Mouse (Mus musculus) brown adipose tissue, adult 24 weeks (tissue): Measurements from ENCODE around the gene Itgad. TPM values are rescaled to one million over a fixed set of nuclear protein-coding genes. Genes with fewer than 3 reads are reported as not detected.
A peak's percentile ranks its signal among the peaks of the same experiment; 100 is the strongest.

Experiments
- H3K27ac ChIP-seq: fragments of 200-500 bp; replicated peaks from 2 replicates; pipeline ENCODE4 v1.5.1; 2012; ENCODE audit warnings: low read depth, mild to moderate bottlenecking, low read length
- H3K4me1 ChIP-seq: fragments of 200-500 bp; 2 replicates; pipeline ENCODE4 v1.6.1; 2012; ENCODE audit warnings: low read length, mixed read lengths; ENCODE audit not compliant: control insufficient read depth, insufficient read depth, insufficient read length
- H3K4me3 ChIP-seq: fragments of 200-500 bp; 2 replicates; pipeline ENCODE4 v1.5.1; 2012; ENCODE audit warnings: low read depth, mild to moderate bottlenecking, low read length, moderate library complexity; ENCODE audit not compliant: insufficient read depth
- polyA plus RNA-seq: library from polyadenylated mRNA; stranded (reverse); fragments of >200 nt; gene quantifications from 2 replicates; pipeline ENCODE4 v1.2.4, GENCODE M21; 2012; ENCODE audit not compliant: missing spikeins, insufficient read depth, insufficient read length

Itgad gene
- polyA plus RNA-seq, 1 experiment: not detected

- Histone ChIP-seq H3K27ac (no peak overlapping the region), H3K4me3 (no peak overlapping the region), H3K4me1 (no peaks in the 10 kb centered on the region)
Observed at GRCm38 (mm10) chr7:128209826-128210225, 55.6 kb downstream of the Itgad start.

DNA sequence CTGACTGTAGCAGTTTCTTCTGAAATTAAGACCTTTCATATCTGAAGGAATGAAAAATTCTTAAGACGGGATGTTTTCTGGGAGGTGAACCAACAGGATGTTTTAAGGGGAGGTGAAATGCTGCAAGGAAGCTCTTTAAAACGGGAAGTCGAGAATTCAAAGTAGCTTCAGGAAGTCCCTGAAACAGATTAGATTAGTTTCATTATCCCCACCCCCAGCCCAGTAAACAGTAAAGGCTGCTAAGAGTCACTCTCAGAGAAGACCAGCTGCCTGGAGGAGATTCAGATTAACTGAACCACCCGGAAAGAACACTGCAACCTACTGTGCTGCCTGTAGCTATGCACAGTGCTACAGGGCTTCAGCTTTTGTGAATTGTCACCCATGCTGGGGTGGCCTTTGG, 65.8 kb downstream of the Itgad start:
- no peak overlapping the region for H3K4me3 ChIP-seq
- no peak overlapping the region for H3K27ac ChIP-seq
- H3K4me1 ChIP-seq: no peaks in the 10 kb centered on the region

DNA sequence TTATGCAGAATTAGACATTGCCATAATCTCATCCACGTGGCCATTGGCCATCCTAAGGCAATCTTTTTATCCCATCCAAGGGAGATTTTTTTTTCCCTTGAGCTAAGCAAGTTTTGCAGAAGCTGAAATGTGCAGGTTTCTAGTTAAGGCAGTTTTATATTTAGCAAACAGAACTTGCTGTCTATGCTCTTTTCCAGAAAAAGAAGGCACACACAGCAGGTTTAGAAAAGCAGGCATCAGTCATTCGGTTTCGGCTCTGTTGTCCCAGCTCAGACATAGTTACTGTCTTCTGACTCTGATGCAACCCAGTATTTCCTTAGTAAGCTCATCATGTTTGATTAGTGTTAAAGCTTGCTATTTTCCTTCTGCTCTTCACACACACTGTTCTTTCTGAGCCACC, 66.8 kb downstream of the Itgad start:
- Histone ChIP-seq H3K4me1 (no peaks in the 10 kb centered on the region), H3K27ac (no peak overlapping the region), H3K4me3 (no peak overlapping the region)

DNA sequence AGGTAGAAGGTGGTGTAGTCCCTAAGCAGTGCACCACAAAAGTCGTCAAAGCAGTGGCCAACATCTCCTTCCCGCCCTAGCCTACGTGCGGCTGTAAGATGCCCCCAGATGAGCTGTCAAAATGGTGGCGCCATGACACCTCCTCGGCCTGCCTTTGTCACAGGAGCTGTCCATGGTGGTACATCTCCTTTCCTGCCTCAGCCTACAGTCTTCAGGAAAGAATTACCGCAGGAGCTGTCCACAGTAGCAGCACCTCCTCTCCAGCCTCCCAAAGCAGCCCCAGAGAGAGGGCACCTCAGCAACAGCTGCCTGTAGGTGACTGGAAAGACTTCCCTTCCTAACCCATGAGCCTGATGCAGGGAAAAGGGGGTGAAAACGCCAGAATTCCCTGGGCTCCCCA, 77.6 kb downstream of the Itgad start:
- Histone ChIP-seq H3K4me1 (no peaks in the 10 kb centered on the region), H3K27ac (no peak overlapping the region), H3K4me3 (no peak overlapping the region)

DNA sequence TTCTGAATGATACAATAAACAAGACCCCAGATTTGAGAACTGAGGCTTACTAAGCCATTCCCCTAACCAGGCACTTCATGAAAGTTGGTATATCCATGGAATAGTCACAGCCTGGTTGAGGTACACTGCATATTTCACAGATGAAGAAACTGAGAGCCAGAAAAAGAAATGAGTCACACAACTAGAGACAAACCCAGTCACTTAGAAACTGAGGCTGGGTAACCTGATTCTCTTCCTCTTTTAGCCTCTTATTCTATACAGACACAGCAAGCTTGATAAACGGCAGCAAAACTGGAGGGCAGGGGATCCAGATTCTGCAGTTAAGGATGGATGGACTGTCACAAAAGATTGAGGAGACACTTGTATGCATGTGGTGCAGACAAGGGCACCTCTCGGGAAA, 80.6 kb downstream of the Itgad start:
- H3K27ac ChIP-seq: no peak overlapping the region
- H3K4me3 ChIP-seq: no peak overlapping the region
- H3K4me1 ChIP-seq: no peaks in the 10 kb centered on the region

DNA sequence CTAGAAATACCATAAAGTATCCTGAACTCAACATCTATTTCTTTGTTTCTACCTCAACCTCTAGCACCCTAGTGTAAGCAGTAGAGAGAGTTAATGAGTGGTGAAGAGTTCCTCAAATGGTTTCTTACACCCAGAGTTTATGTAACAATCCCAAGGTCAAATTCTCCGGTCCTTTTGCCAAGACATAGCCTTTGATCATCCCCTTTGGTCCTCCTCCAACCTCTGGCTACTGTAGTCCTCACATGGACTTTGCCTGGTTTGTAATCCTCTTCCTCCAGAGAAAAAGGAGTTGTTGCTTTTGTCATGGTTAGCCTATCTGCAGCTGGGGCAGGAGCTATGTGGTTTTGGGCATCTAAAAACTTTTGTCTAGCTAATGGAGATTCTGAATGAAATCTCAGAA, 81.3 kb downstream of the Itgad start:
- H3K4me3 ChIP-seq: no peak overlapping the region
- H3K4me1 ChIP-seq: no peaks in the 10 kb centered on the region
- no peak overlapping the region for H3K27ac ChIP-seq

- Histone ChIP-seq H3K4me3 (no peak overlapping the region), H3K4me1 (no peaks in the 10 kb centered on the region), H3K27ac (no peak overlapping the region)
Observed at GRCm38 (mm10) chr7:128236426-128236825, 82.2 kb downstream of the Itgad start.

- Histone ChIP-seq H3K27ac (peak within 1 kb of the TSS; percentile 94), H3K4me3 (peak within 1 kb of the TSS; percentile 70), H3K4me1 (no peaks in the 10 kb centered on the region)
Observed at GRCm38 (mm10) chr7:128236856-128237592, 82.8 kb downstream of the Itgad start, which contains the start of gene Armc5. Gene Armc5 (plus strand): TSS chr7:128237342.

DNA sequence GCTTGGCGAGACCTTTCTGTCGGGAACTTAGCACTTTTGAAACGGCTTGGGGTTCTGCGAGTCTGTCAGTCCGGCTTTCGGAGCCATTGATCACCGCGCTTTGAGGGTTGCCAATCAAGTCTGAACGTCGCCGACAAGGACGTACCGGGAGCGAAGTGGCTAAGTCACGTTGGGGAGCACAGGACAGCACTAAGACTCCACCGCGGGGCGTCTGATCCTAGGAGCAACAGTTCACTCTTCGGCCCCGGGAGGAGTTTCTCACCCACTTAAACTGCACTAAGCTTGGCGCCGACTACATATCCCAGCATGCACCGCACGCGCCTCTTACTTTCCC, 83.4 kb downstream of the Itgad start:
- H3K27ac ChIP-seq: peak overlapping the region; percentile 94
- no peaks in the 10 kb centered on the region for H3K4me1 ChIP-seq
- peak overlapping the region; percentile 70 for H3K4me3 ChIP-seq

DNA sequence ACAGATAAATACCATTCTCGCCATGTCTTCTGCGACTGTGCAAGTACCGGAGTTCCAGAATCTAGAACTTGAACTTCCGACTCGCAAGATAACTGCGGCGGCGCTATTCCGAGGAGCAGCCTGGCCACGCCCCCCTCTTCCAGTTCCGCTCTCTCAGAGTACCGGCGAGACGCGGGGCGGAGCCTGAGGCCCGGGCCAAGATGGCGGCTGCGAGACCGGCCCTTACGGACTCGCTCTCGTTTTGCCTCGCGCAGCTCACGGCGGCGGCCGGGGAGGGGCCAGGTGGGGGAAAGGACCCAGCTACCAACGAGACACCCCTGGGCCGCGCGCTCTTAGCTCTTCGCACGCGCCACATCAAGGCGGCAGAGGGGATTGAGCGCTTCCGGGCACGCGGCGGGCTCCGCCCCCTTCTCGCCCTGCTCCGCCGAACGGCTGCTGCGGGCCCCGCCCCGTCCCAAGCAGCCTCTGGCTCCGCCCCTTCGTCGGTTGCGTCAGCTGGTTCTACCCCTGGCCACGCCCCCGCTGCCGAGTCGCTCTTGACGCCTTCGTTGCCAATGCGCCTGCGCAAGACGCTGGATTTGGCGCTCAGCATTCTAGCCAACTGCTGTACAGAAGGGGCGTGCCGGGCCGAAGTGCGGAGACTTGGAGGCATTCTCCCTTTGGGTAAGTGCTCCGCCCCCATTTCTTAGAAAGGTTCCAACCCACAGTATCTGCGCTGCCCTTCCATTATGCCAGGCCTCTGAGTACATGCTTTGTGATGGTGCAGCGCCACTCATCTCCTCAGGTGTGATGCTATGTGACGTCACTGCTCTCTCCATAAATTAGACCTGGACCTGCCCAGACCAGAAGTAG, 84.0 kb downstream of the Itgad start, which contains the start of gene 9130023H24Rik:
9130023H24Rik (minus strand) TSS at position 105 of the 852 bp plus-strand sequence.
- Histone ChIP-seq H3K4me1 (no peaks in the 10 kb centered on the region), H3K27ac (peak within 1 kb of the TSS; percentile 94), H3K4me3 (peak within 1 kb of the TSS; percentile 70)

- no peak overlapping the region for H3K27ac ChIP-seq
- H3K4me3 ChIP-seq: no peak overlapping the region
- no peaks in the 10 kb centered on the region for H3K4me1 ChIP-seq
Observed at GRCm38 (mm10) chr7:128238991-128239390, 84.8 kb downstream of the Itgad start.

GRCm38 (mm10) chr7:128240131-128240784, 86.1 kb downstream of the Itgad start:
- Histone ChIP-seq H3K4me3 (no peak overlapping the region), H3K27ac (no peak overlapping the region), H3K4me1 (no peaks in the 10 kb centered on the region)

- no peak overlapping the region for H3K27ac ChIP-seq
- H3K4me1 ChIP-seq: peaks cover 3% of the 10 kb centered on the region; the same call in 1 of the 2 replicates
- no peak overlapping the region for H3K4me3 ChIP-seq
Observed at GRCm38 (mm10) chr7:128242331-128242730, 88.2 kb downstream of the Itgad start.

GRCm38 (mm10) chr7:128243921-128244320, 89.7 kb downstream of the Itgad start:
- Histone ChIP-seq H3K4me1 (peaks cover 3% of the 10 kb centered on the region; the same call in 1 of the 2 replicates), H3K27ac (no peak overlapping the region), H3K4me3 (no peak overlapping the region)

- H3K4me1 ChIP-seq: peaks cover 3% of the 10 kb centered on the region; the same call in 1 of the 2 replicates
- no peak overlapping the region for H3K27ac ChIP-seq
- H3K4me3 ChIP-seq: no peak overlapping the region
Observed at GRCm38 (mm10) chr7:128244410-128245025, 90.3 kb downstream of the Itgad start.
